Mouse (Mus musculus) megakaryocyte progenitor cell, adult 5-6 weeks (primary cell): ENCODE measurements at regions not wholly inside any gene's neighbourhood (a gene's known extent, or its start where the extent isn't known, plus 50 kb on each side); places are given as distances from the start of the nearest gene placed in this dataset.

Experiments used
- ATAC-seq: replicated peaks from 2 replicates; pipeline ENCODE4 v1.8.0; 2016; ENCODE audit warnings: mild to moderate bottlenecking, moderate TSS enrichment, inconsistent platforms; ENCODE audit not compliant: poor library complexity

DNA sequence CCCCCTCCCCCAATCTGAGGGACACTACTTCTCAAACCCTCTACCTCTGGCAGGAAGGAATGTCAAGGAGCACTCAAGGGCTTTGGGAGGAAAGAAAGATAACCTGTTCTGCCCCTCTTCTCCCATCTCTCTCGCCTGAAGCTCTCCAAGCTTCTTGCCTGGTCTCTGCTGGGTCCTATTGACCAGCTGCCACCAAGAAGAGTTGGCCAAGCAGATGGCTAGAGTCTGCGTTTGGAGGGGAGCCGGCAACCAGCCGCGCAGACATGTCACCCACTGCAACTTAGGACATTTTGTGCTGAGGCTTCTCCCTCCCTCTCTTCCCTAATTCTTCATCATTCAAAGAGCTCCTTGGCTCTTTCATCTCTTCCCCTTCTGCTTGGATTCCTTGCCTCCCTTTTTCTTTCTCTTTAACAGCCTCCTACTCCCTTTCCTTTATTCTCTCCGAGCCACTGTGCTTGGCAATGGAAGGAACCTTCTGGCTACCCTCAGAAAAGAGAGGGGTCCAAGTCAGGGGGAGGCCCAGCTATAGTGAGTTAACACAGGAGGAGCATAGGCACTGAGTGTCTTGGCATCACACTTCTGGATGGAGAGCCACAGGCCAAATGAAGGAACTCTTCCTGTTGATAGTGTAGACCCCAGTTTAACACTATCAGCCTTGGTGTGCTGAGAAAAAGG lies 60.1 kb upstream of the Tnp1 start:
- no peak for ATAC-seq

DNA sequence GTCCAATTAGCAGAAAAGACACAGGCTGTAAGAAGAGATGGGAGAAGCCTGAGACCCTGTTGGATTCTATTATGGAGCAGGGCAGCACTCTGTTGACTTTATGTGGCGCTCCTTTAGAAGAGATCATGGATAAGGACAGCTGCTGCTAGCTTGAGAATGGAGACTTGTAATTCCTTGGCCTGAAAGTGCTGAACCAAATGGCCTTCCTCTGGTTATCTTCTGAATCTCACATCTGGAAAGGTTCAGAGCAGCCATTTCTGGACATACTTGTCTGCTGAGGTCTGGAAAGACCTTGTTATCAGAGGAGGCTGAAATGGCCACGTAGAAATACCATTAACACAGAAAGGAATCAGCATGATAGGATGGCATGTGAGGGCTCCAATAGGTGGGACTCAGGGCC lies 59.5 kb upstream of the Tnp1 start:
- ATAC-seq, result no peak

DNA sequence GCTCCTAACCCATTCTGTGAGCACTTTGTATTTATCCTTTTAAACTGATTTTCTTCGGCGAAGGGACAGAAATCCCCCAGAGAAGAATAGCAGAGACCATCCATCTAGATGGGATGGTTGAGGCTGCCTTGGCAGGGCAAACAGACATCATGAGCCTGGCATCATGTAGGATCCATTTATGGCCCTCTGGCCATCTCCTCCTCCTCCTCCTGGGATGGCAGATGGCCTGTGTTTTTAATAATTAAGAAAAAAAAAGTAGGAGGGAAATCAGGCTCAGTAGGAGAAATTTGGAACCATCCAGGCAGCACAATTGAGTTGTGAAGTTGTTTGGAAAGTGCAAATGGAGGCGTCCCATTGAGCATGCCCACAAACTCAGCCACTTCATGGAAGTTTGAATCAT lies 58.8 kb upstream of the Tnp1 start:
- no peak for ATAC-seq

DNA sequence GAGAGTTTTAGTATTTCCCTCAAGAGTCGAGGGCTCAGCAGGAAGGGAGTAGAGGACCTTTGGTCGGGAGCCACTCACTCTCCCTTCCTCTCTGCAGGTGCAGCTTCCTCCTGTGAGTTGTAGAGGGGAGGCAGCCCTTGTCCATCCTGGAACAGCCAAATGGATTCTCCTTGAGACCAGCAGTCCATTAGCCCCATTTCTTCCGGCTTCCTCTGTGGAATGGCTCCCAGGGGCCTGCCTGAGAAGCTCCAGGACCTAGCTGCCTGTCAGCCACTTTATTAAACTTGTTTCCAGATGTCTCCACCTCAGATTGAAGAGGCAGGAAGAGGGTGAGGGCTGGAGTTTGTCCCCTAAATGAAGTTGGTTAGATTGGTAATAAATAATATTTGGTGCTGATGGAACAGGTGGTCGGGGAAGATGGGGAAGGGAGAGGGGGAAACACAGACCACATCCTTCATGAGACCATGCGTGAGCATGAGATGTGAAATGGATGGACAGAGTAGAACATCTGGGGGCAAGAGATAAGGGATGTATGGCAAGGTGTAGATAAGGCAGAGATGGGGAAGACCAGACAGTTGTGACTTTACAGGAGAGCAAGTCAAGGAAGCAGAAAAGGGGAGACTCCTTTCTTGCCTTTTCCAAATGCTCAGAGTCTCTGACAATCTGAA lies 56.7 kb upstream of the Tnp1 start:
- ATAC-seq, result no peak

DNA sequence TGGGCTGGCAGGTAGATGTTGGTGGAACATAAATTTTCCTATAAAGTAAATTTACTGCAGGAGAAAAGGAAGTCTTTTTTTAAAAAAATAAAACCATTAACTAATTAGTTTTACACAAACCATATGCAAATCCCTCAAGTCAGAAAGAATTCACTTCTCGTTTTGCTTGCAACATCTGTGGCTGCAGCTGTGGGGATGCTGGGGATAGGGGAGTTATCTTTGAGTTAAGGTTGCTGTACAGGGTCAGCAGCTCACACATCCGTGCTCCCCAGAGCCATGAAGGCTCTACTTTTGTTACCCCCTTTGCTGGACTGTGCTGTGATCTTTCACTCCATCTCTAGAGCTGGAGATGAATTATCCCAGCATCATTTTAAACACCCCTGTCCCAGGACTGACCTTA lies 54.4 kb upstream of the Tnp1 start:
- no peak for ATAC-seq
